Mouse (Mus musculus) testis, adult 2 months (tissue): ENCODE results near the gene Tmem179. TPM values are rescaled to one million over a fixed set of nuclear protein-coding genes. Genes with fewer than 3 reads are reported as not detected.
A peak's percentile ranks its signal among the peaks of the same experiment; 100 is the strongest.

Experiments used
- H3K27ac ChIP-seq: fragments of 200-500 bp; 2 replicates; pipeline ENCODE4 v1.5.1; 2012; ENCODE audit warnings: low read depth, low read length; ENCODE audit not compliant: control insufficient read depth, insufficient read depth
- H3K27me3 ChIP-seq: fragments of 200-500 bp; 2 replicates; pipeline ENCODE4 v1.6.1; 2012; ENCODE audit warnings: mild to moderate bottlenecking, low read length, moderate library complexity; ENCODE audit not compliant: control insufficient read depth, insufficient read depth
- H3K36me3 ChIP-seq: fragments of 200-500 bp; 2 replicates; pipeline ENCODE4 v1.6.1; 2012; ENCODE audit warnings: mild to moderate bottlenecking, low read length; ENCODE audit not compliant: control insufficient read depth, insufficient read depth
- H3K4me1 ChIP-seq: fragments of 200-500 bp; 2 replicates; pipeline ENCODE4 v1.6.1; 2012; ENCODE audit warnings: low read length; ENCODE audit not compliant: control insufficient read depth, insufficient read depth
- H3K4me3 ChIP-seq: fragments of 200-500 bp; 2 replicates; pipeline ENCODE4 v1.5.1; 2012; ENCODE audit warnings: low read depth, mild to moderate bottlenecking, low read length, moderate library complexity, mixed read lengths; ENCODE audit not compliant: control insufficient read depth
- CTCF ChIP-seq: fragments of 200-500 bp; IDR thresholded peaks from 2 replicates; pipeline ENCODE4 v1.5.1; 2012; ENCODE audit warnings: low read depth, mild to moderate bottlenecking, inconsistent platforms, low read length, moderate library complexity; ENCODE audit not compliant: control insufficient read depth, insufficient read depth, insufficient replicate concordance
- POLR2A ChIP-seq: fragments of 200-500 bp; IDR thresholded peaks from 2 replicates; pipeline ENCODE4 v1.6.1; 2012; ENCODE audit warnings: low read depth, mild to moderate bottlenecking, inconsistent platforms, low read length, moderate library complexity; ENCODE audit not compliant: control insufficient read depth
- polyA plus RNA-seq: library from polyadenylated mRNA; depleted of rRNA; stranded (reverse); fragments of >200 nt; gene quantifications from 2 replicates; pipeline ENCODE4 v1.2.3, GENCODE M21; 2012

The Tmem179 gene
- polyA plus RNA-seq, 1 experiment: 2.1 TPM

GRCm38 (mm10) chr12:112544946-112545701 lies 28.6 kb upstream of the Tmem179 start:
- H3K4me3 ChIP-seq: no peak overlapping the region
- H3K4me1 ChIP-seq: peaks cover 8% of the 10 kb centered on the region
- no peak overlapping the region for H3K27ac ChIP-seq
- H3K27me3 ChIP-seq: no peaks in the 10 kb centered on the region
- TF ChIP-seq POLR2A (no peak), CTCF (no peak)
- no peaks in the 10 kb centered on the region for H3K36me3 ChIP-seq

- Histone ChIP-seq H3K27ac (no peak overlapping the region), H3K36me3 (no peaks in the 10 kb centered on the region), H3K27me3 (no peaks in the 10 kb centered on the region), H3K4me1 (peaks cover 8% of the 10 kb centered on the region), H3K4me3 (no peak overlapping the region)
- TF ChIP-seq POLR2A: no peak
Observed at GRCm38 (mm10) chr12:112543941-112544340, 27.4 kb upstream of the Tmem179 start.

GRCm38 (mm10) chr12:112542920-112543300 lies 26.4 kb upstream of the Tmem179 start:
- TF ChIP-seq CTCF (peak; percentile 91), POLR2A (no peak)
- Histone ChIP-seq H3K4me1 (peaks cover 8% of the 10 kb centered on the region), H3K4me3 (no peak overlapping the region)

GRCm38 (mm10) chr12:112542257-112542919 lies 25.8 kb upstream of the Tmem179 start:
- H3K4me1 ChIP-seq: peaks cover 8% of the 10 kb centered on the region
- no peaks in the 10 kb centered on the region for H3K27me3 ChIP-seq

More at GRCm38 (mm10) chr12:112542920-112543300, 26.4 kb upstream of the Tmem179 start:
- no peak overlapping the region for H3K27ac ChIP-seq
- H3K27me3 ChIP-seq: no peaks in the 10 kb centered on the region
- H3K36me3 ChIP-seq: no peaks in the 10 kb centered on the region

GRCm38 (mm10) chr12:112541483-112542091 lies 25.0 kb upstream of the Tmem179 start:
- Histone ChIP-seq H3K4me3 (no peak overlapping the region), H3K27ac (no peak overlapping the region), H3K36me3 (no peaks in the 10 kb centered on the region), H3K4me1 (peaks cover 8% of the 10 kb centered on the region), H3K27me3 (no peaks in the 10 kb centered on the region)
- TF ChIP-seq CTCF: no peak

More at GRCm38 (mm10) chr12:112542257-112542919, 25.8 kb upstream of the Tmem179 start:
- Histone ChIP-seq H3K4me3 (no peak overlapping the region), H3K36me3 (no peaks in the 10 kb centered on the region), H3K27ac (no peak overlapping the region)
- TF ChIP-seq POLR2A: no peak
- TF ChIP-seq CTCF: no peak

- no peak for TF ChIP-seq CTCF
- no peak for TF ChIP-seq POLR2A
- Histone ChIP-seq H3K27me3 (no peaks in the 10 kb centered on the region), H3K4me1 (peaks cover 8% of the 10 kb centered on the region), H3K27ac (no peak overlapping the region), H3K36me3 (no peaks in the 10 kb centered on the region), H3K4me3 (no peak overlapping the region)
Observed at GRCm38 (mm10) chr12:112540321-112540720, 23.8 kb upstream of the Tmem179 start.

GRCm38 (mm10) chr12:112539466-112539965 lies 23.0 kb upstream of the Tmem179 start:
- Histone ChIP-seq H3K27ac (no peak overlapping the region), H3K4me3 (no peak overlapping the region)
- TF ChIP-seq CTCF (no peak), POLR2A (no peak)

More at GRCm38 (mm10) chr12:112539466-112539965, 23.0 kb upstream of the Tmem179 start:
- peaks cover 8% of the 10 kb centered on the region for H3K4me1 ChIP-seq
- no peaks in the 10 kb centered on the region for H3K36me3 ChIP-seq
- H3K27me3 ChIP-seq: no peaks in the 10 kb centered on the region
